Mouse (Mus musculus) embryo, embryonic 10.5 days (tissue): ENCODE data around the gene Tgfbr2.

Experiments used
- DNase-seq: peaks from one replicate; pipeline ENCODE4 v3.0.0-alpha.2; 2015; ENCODE audit warnings: low spot score

Tgfbr2 gene

DNA sequence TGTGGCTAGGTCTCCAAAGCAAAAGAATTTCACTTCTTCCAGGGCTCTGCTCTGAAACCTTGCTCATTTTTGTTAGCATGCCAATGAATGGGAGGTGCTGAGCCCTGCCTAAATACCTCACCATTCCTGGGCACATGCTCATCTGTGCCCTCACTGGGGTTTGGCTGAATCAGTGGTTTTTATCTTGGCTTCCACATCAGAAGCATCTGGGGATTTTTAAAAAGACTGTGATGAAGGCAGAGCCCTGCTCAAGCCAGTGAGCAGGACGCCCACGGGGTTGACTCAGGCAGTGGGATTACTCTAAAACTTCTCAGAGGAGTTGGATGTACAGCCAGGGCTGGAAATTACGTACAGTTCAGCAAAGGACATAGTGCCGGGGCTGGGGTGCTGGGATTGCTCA, 22.3 kb downstream of the Tgfbr2 start:
- DNase-seq: no peak

DNA sequence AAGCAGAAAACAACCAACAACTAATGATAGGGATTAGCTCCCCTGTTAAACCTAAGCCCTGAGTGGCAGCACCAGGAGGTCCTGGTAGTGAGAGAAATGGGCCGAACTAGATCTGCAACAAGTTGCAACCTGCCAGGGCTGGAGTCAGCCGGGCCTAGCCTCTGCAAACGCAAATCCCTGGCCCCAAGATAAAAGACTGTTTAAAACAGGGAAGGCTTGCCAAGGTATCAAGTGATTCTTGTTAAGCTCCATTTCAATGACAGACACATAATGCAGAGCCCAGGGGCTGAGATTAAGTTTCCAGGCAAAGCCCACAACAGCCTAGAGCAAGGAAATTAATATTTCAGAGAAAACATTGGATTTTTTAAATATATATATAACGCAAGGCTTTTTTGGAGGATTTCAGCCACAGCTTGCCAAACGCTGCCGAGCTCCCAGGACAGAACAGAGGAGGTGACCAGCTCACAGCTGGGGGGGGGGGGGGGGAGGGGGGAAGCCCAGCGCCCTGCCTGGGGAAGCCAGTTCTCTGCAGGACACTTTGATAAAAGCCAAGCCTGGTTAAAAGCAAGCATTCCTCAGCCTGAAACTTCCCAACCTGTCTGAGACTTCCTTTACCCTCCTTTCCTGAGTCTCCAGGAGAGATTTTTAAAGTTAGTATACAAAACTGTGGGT, 24.3 kb downstream of the Tgfbr2 start:
- DNase-seq: no peak

DNA sequence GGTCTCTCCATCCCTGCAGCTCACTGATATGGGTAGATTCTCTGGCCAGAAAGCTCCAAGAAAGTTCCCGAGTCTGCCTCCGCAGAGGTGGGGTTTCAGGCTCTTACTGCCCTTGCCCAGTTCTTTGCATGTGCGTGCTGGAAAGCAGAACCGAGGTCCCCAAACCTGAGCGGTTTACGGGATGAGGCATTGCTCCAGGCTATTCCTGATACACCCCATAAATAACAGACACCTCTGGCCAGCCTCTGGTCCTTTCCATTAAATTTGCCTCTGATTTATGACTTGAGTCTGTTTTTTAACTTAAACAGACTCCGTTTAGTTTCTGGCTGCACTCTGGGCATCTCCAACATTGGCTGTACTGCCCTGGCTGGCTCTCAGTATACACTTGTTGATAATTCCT, 26.4 kb downstream of the Tgfbr2 start:
- DNase-seq: no peak

DNA sequence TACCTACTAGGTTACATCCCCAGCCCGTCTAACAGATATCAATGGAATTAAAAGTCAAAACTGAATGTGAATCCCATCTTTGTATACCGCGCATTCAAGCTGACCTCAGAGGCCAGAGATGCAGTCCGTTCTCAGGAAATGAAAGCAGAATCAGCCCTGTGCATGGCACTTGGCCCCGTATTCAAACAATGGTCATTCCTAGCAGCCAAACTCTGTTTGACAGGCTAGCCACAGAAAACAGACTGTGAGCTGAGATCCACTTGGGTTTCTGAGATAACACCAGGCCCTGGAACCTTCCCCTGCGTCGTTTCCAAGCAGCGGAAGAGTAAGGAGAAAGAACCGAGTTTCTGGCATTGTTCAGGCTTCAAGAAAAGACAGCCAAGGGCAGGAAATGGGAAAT, 28.9 kb downstream of the Tgfbr2 start:
- DNase-seq: no peak

- DNase-seq: peak; percentile 48
Measured at GRCm38 (mm10) chr9:116145231-116145641, 29.9 kb downstream of the Tgfbr2 start.

- no peak for DNase-seq
Measured at GRCm38 (mm10) chr9:116140422-116140821, 34.7 kb downstream of the Tgfbr2 start.

DNA sequence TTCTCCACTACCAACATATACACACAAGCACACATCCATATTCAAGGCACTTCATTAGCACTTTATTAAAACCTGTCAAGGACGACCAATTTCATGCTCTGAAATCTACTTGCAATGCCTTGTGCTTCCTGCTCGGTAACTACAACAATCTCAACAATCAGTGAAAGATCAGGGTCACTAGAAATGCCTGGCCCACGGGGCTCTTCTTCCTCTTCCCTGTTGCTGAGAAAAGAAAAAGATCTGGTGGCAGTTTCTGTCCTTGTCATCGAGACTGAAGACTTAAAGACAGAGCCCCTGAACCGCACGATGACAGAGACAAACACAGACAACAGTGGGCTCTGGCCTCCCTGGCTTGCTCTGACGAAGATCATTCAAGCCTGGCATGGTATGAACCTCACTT, 35.6 kb downstream of the Tgfbr2 start:
- no peak for DNase-seq

DNA sequence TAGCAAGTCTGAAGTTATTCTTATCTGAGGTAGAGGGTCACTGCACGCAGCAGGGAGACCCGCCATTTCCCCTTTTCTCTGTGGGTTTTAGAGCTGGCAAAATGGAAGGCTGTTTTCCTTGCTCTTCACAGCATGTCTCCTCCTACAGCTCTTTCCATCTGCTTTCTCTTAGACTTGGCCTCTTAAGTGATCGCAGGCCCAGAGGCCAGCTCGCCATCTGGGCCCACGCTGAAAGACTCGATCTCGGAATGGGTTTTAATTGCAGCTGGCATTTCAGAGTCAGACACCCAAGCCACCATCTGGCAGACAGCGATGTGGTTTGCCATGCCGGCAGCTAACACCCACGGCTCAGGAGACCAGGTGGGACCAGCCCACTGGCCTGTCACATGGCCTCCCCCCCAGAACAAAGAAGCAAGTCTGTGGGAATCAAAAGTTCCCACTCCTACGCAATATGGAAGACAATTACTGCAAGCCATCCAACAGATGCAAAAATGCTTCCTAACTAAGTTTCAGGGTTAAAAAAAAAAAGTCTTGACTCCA, 36.5 kb downstream of the Tgfbr2 start:
- peak; percentile 76 for DNase-seq

- no peak for DNase-seq
Measured at GRCm38 (mm10) chr9:116137645-116138044, 37.5 kb downstream of the Tgfbr2 start.

DNA sequence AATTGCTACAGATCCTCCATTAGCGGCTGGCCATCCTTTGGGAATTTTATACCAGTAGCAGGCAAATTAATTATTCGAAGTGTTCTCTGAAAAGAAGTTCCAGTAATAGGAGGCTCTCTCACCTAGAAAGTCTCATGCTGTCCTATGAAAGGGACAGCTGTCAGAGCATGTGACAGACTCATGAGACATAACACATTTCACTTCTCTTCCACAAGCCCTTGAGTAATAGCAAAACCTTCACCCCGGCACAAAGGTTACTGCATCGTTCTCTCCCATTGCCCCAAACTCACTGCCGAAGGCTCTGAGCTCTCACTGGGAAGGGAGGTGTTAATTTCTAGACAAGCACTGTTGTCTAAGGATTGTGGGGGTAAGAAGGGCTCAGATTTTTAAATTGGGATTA, 38.3 kb downstream of the Tgfbr2 start:
- DNase-seq: no peak

DNA sequence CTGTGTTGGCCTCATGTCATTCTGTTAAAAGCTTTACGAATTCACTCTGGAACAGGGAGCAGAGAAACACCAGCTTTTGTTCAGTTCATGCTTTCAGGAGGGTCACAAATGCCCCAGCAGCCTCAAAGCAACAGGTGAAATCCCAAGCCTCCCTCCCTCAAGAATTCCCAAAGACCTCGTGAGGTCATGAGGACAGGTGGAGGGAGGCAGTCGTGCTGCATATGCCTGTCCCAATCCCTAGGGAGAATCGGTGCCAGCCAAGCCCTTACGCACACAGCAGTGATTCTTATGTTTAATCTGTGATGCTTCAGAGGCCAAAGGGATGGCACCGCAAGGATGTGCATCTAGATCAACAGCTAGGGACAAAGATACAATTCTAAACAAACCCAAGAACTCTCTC, 39.0 kb downstream of the Tgfbr2 start:
- DNase-seq: no peak

- no peak for DNase-seq
Measured at GRCm38 (mm10) chr9:116134488-116134887, 40.7 kb downstream of the Tgfbr2 start.

GRCm38 (mm10) chr9:116133312-116133980, 41.7 kb downstream of the Tgfbr2 start:
- no peak for DNase-seq

- no peak for DNase-seq
Measured at GRCm38 (mm10) chr9:116128886-116129285, 46.3 kb downstream of the Tgfbr2 start.

DNA sequence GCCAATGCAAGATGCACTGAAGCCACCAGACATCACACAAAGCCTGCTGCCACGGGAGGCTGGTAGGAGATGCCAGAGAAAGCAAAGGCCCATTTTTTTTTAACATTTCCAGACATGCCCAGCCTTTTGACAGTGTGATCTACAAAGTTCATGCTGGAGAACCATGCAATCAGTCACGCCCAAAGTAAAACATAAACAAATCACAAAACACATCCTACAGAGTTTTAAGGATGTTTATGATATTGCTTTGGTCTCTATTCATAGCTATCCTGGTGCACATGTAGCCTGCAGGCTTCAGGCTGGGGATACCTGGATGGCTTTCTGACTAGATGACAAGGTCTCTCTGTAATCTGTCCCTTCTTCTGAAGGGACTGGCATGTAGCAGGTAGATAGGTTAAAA, 46.8 kb downstream of the Tgfbr2 start:
- DNase-seq: no peak

- DNase-seq: no peak
Measured at GRCm38 (mm10) chr9:116126494-116126893, 48.7 kb downstream of the Tgfbr2 start.

- peak; percentile 47 for DNase-seq
Measured at GRCm38 (mm10) chr9:116122969-116123589, 52.1 kb downstream of the Tgfbr2 start.

GRCm38 (mm10) chr9:116122544-116122943, 52.6 kb downstream of the Tgfbr2 start:
- DNase-seq: no peak

- DNase-seq: no peak
Measured at GRCm38 (mm10) chr9:116121472-116121871, 53.7 kb downstream of the Tgfbr2 start.

DNA sequence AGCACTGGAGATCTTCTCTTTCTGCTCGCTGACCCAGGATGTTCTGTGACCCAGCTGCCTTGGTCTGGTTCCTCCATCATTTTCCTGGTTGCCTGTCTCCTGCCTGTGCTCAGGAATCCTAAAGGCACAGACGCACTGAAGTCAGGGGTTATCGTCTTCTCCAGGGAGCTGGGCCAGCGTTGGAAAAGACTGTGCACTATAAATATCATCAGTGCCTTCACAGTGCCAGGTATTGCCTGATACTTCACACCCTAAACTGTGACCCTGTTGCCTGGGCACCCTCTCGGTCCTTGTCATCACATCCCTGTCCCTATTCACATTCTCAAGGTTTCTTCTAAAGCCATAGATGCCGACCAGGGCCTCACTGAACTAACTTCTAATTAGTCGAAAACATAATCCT, 55.2 kb downstream of the Tgfbr2 start:
- DNase-seq: no peak

DNA sequence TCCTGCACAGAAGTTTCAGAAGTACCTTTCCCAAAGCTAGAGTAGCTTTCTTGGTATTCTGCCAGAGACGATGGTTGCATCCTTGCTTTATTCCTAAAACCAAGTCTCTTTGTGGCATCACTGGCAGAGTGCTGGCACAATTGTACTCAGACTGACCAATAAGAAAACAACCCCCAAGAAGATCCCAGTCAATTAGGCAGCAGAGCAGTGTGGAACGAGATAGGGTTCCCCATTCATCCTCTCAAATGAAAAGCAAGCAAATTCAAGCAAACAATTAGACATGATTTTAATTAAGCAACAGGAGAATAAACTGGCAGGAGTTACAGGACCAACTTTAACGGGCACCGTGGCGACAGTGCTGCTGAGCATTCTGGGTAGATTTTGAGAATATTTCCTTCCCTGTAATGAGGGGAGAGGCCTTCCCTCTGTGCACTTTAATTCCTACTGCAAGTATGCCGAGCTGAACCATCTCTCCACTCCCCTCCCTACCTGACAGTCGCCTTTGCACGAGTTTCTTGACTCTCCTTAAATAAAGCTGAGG, 56.8 kb downstream of the Tgfbr2 start:
- DNase-seq: no peak

GRCm38 (mm10) chr9:116115875-116116274, 59.3 kb downstream of the Tgfbr2 start:
- no peak for DNase-seq

GRCm38 (mm10) chr9:116114339-116114738, 60.8 kb downstream of the Tgfbr2 start:
- DNase-seq: peak; percentile 42
